Mouse (Mus musculus) kidney, postnatal 25 days (tissue): ENCODE data around the gene Rtl4.
A peak's percentile ranks its signal among the peaks of the same experiment; 100 is the strongest.

Experiments used
- DNase-seq, 2 experiments: peaks; one replicate each; pipeline ENCODE4 v3.0.0; 2021; ENCODE audit warnings: mixed read lengths in 2 of 2

Gene Rtl4

GRCm38 (mm10) chrX:144688207-144689118 lies at the start of gene Rtl4:
Rtl4 (plus strand) TSS chrX:144688907.
- peak in 1 of 2 experiments; percentile 29 for DNase-seq

- DNase-seq = no peak
Measured at GRCm38 (mm10) chrX:144644756-144645155, 44.0 kb upstream of the Rtl4 start.

DNA sequence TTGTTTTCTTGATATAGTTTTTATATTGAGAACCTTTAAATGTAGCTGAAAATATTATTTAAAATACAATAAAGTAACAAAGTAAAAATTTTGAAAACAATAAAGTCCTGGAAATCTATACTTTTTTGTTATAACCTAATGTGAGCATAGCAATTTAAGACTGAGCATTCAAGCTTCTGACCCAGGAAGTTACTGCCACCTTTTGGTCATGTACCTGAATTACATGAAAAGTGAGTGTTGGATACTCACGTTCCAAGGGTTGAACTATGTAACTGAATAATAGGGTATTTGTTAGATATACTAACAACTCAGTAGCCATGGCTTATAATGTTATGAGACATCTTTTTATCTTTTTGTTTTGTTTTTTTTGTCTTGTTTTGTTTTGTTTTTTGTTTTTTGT lies 43.3 kb upstream of the Rtl4 start:
- DNase-seq = no peak

GRCm38 (mm10) chrX:144652196-144652595 lies 36.5 kb upstream of the Rtl4 start:
- DNase-seq = no peak

- peak in 1 of 2 experiments; percentile 26 for DNase-seq
Measured at GRCm38 (mm10) chrX:144687742-144688141, 965 bp upstream of the Rtl4 start.

DNA sequence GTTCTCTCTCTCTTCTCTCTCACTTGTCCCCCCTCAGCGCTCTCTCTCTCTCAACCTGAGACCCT lies 733 bp upstream of the Rtl4 start, which contains the start of gene Trpc5:
Gene Trpc5 (minus strand): TSS at position 39 of the 65 bp plus-strand sequence.
- DNase-seq = no peak

GRCm38 (mm10) chrX:144689119-144689858 lies 582 bp downstream of the Rtl4 start:
- peak in 1 of 2 experiments; percentile 24 for DNase-seq

DNA sequence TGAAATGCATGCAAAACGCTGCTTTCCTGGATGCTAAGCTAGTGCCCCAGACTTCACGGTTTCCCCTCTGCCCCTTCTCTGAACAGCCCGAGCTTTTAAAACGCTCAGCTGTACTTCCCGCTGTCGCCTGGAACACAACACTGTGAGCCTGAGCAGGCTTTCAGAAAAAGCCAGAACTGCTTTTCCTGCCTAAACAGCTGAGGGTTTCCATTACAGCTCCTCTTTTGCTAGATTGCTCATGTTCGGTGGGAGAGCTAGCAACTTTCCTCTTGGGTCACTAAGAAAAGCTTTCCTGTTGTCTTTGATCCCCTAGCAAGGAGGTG lies 1.1 kb downstream of the Rtl4 start:
- no peak for DNase-seq

- no peak for DNase-seq
Measured at GRCm38 (mm10) chrX:144716330-144716729, 27.6 kb downstream of the Rtl4 start.

DNA sequence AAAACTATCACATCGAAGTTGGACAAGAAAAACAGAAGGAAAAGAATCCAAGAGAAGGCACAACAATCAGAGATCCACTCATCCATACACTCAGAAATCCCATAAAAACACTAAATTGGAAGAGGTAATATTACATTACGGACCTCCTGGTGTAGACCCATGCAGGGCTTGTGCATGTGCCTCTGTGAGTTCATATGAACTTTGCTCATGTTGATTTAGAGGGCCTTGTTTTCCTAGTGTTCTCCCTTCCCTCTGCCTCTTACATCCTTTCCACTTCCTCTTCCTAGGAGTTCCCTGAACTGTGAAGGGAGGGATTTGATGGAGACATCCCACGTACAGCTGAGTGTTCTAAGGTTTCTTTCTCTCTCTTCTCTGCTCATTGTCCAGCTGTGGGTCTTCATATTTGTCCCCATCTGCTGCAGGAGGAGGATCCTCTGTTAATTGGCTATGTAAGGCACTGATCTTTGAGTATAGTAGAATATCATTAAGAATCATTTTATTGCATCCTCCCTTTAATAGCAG lies 58.9 kb downstream of the Rtl4 start:
- DNase-seq = no peak

GRCm38 (mm10) chrX:144986980-144987379 lies 298.3 kb downstream of the Rtl4 start:
- no peak for DNase-seq

DNA sequence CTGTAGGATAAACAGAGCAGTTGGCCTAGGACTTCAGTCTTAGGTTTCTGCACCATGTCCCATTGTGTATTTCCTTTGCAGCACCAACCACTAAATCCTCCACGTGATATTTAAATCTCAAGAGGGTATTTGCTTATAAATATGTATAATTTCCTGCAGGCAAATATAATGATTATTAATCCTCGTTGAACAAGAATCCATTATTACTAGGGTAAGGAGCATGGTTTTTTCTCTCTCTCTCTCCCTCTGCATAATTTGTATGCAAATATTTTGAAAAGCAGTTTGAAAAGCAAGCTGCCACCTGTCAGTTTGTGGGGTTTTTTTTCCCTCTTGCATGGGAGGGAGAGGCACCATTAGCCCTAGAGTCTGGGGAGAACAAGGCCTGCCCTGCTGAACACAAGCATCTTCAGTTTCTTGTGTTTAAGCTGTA lies 376.8 kb downstream of the Rtl4 start:
- no peak for DNase-seq

- DNase-seq = no peak
Measured at GRCm38 (mm10) chrX:145089802-145090201, 401.1 kb downstream of the Rtl4 start.

DNA sequence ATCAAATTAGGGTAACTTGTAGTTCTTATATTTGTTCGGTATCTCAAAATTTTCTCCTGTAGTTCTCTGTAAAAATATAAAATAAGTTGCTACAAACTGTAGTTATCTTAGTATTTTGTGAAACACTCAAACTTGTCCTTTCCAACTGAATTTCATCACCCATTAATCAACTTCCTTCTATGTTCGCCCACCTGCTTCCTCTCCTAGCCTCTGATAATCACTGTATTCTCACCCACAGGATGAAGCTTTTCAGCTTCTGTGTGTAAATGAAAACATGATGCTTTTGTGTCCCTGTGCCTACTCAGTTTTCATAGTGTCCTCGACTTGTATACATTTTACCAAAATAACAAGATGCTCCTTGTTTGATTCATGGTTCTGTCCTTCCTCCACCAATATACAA lies 401.7 kb downstream of the Rtl4 start:
- DNase-seq = no peak

DNA sequence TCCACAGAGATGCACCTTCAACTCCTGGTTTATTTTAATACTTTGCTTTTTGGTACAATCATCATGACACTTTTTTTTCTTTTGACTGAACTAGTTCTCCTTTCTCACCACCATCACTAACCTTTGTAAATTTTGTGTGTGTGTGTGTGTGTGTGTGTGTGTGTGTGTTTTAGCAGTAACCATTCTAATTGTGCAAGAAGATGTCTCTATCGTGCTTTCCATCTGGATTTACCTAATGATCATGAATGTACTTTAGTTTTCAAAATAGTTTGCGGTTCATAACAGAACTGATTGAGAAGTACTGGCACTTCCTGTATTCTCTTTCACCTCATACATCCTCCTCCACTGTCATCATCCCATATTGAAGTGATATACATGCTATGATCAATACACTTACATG lies 402.3 kb downstream of the Rtl4 start:
- DNase-seq = no peak
